Mouse (Mus musculus) kidney, embryonic 14.5 days (tissue): Measurements from ENCODE around the gene Frem1. TPM values are rescaled to one million over a fixed set of nuclear protein-coding genes. Genes with fewer than 3 reads are reported as not detected.

ENCODE experiments used
- ATAC-seq: fragments of 200-750 bp; cut with Nextera tagmentation; 2 replicates; pipeline ENCODE4 v1.8.0; 2017; ENCODE audit warnings: moderate number of reproducible peaks, mild to moderate bottlenecking, moderate TSS enrichment, moderate library complexity; ENCODE audit not compliant: low FRiP score, low TSS enrichment
- H3K27ac ChIP-seq: fragments of 300-500 bp; sonication (generic); 2 replicates; pipeline ENCODE4 v1.5.1; 2014; ENCODE audit warnings: low read depth, mild to moderate bottlenecking, low read length, moderate library complexity, mixed read lengths
- H3K27me3 ChIP-seq: fragments of 300-500 bp; sonication (generic); 2 replicates; pipeline ENCODE4 v1.6.1; 2014; ENCODE audit warnings: mild to moderate bottlenecking, low read length; ENCODE audit not compliant: control insufficient read depth, insufficient read depth
- H3K36me3 ChIP-seq: fragments of 300-500 bp; sonication (generic); 2 replicates; pipeline ENCODE4 v1.6.1; 2014; ENCODE audit warnings: low read length, mixed read lengths; ENCODE audit not compliant: control insufficient read depth, insufficient read depth
- H3K4me1 ChIP-seq: fragments of 300-500 bp; sonication (generic); 2 replicates; pipeline ENCODE4 v1.6.1; 2014; ENCODE audit warnings: low read length, mixed read lengths; ENCODE audit not compliant: control insufficient read depth, insufficient read depth
- H3K4me2 ChIP-seq: fragments of 300-500 bp; sonication (generic); replicated peaks from 2 replicates; pipeline ENCODE4 v1.6.1; 2014; ENCODE audit warnings: low read depth, mild to moderate bottlenecking, low read length
- H3K4me3 ChIP-seq: fragments of 300-500 bp; sonication (generic); 2 replicates; pipeline ENCODE4 v1.5.1; 2014; ENCODE audit warnings: mild to moderate bottlenecking, low read length
- H3K9ac ChIP-seq: fragments of 300-500 bp; sonication (generic); 2 replicates; pipeline ENCODE4 v1.6.1; 2014; ENCODE audit warnings: low read depth, mild to moderate bottlenecking, low read length, moderate library complexity
- H3K9me3 ChIP-seq: fragments of 300-500 bp; sonication (generic); 2 replicates; pipeline ENCODE4 v1.6.1; 2016; ENCODE audit warnings: low read length; ENCODE audit not compliant: control insufficient read depth
- WGBS: fragments of 180-500 bp; shearing (Covaris S2); extraction: QIAGEN DNeasy Blood & Tissue Kit; methylation state at CpG from one replicate; pipeline ENCODE4 v1.1.7; 2014; 5-methylcytosine and 5-hydroxymethylcytosine counted together
- polyA plus RNA-seq: library from polyadenylated mRNA; unstranded; fragments of >200 nt; fragmentation: Nextera tagmentation; extraction: Ambion mirVana; gene quantifications from 2 replicates; pipeline ENCODE4 v1.2.1, GENCODE M21; 2014

Gene Frem1
- polyA plus RNA-seq = 24.3 and 42.3 TPM in 2 replicates

DNA sequence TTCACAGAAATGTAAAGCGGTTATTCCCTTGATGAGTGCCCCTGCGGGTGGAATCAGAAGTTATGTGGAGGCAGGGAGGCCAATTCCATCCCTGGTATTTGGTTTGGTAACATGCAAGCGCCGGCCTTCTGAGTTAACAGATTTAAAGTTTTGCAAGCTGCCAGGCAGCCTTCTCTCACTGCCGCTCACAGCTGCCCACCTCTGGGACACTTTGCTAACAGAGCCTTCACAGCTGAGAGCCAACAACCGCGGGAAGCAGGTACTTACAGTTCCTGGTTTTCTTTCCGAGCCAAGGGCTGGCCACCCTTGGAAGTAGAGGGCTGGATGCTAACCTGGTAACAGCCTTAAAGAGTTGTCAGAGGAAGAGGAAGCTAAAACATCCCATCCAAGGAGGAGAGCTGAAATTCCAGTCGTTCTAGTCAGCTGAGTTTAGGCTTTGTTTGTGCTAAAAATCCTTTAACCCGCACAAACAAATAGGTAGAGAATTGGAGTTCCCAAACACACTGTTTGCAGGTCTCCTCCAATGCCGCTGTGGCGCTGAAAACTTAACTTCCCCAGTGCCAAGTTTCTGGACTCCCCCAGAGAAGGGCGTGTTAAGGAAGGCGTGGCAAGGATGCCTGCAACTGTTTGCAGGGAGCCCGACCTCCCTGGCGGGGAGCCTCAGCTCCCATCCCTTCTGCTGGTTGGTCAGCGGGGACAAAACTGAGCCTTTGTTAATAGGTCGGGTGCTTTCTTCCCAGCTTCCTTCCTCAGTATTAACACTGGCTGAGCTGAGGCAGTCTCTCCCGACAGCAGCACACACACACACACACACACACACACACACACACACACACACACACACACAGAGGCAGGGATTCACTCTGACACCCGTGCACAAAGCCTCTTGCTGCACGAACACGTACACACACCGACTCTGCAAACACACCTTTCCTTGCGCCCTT, at the start of gene Frem1:
Gene Frem1 (minus strand): TSS at position 706 of the 944 bp plus-strand sequence.
- WGBS = 2% methylated on average over 23 of the region's 24 CpGs
- peak; percentile 90 for ATAC-seq
- peak within 1 kb of the TSS; percentile 63 for H3K9ac ChIP-seq
- H3K27ac ChIP-seq = peak within 1 kb of the TSS; percentile 87
- no peaks in the 10 kb centered on the region for H3K27me3 ChIP-seq
- peaks cover 24% of the 10 kb centered on the region for H3K4me1 ChIP-seq
- H3K9me3 ChIP-seq = no peaks in the 10 kb centered on the region
- H3K4me3 ChIP-seq = peak within 1 kb of the TSS; percentile 58
- peak within 1 kb of the TSS; percentile 44 for H3K4me2 ChIP-seq
- no peaks in the 10 kb centered on the region for H3K36me3 ChIP-seq

DNA sequence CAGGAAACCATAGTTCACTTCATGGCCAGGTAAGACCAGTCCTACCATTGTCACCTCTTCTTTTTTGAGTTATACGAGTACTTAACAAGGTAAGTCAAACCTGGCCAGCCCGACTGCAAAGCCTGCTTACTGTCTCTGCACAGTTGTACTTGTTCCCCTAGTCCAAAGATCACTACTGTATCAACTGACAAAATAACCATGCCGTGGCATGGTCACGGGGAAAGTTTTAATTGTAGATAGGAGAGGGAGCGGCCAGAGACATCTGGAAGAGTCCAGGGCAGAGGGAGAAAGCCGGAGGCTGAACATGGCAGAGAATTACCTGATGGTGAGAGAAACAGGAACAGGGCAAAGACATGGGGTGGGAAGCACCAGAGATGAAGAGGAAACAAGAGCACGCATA, 46.9 kb upstream of the Frem1 start:
- no peak for ATAC-seq
- H3K27me3 ChIP-seq = no peaks in the 10 kb centered on the region
- whole genome bisulfite sequencing = 89% methylated on average over 7 of the region's 7 CpGs
- H3K9me3 ChIP-seq = no peaks in the 10 kb centered on the region
- H3K27ac ChIP-seq = no peak overlapping the region
- no peaks in the 10 kb centered on the region for H3K36me3 ChIP-seq
- peaks cover 6% of the 10 kb centered on the region; the same call in 1 of the 2 replicates for H3K4me1 ChIP-seq
- no peak overlapping the region for H3K4me3 ChIP-seq
- no peak overlapping the region for H3K9ac ChIP-seq
- H3K4me2 ChIP-seq = no peak overlapping the region

DNA sequence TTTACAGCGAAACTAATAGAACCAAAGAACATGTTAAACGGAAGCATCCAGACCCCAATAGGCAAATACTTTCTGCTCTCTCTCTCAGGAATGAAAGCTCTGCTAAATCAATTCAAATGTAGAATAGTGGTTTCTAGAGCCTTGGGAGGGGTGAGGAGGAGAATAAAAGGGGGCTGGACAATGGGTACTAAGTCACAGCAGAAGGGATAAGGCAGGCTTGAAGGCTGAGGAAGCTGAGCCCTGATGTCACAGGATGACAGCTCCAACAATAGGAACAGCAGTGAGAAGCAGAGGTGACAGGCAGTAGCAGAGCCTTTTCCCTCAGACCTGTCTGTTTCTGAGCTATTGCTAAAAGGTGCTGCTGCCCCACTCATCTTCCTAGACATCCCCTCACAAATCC, 41.8 kb upstream of the Frem1 start:
- Histone ChIP-seq H3K27me3 (no peaks in the 10 kb centered on the region), H3K9ac (no peak overlapping the region), H3K9me3 (no peaks in the 10 kb centered on the region), H3K36me3 (no peaks in the 10 kb centered on the region), H3K4me3 (no peak overlapping the region), H3K4me2 (no peak overlapping the region), H3K27ac (no peak overlapping the region), H3K4me1 (no peaks in the 10 kb centered on the region)
- no peak for ATAC-seq
- 85% methylated on average over 2 of the region's 2 CpGs for WGBS

DNA sequence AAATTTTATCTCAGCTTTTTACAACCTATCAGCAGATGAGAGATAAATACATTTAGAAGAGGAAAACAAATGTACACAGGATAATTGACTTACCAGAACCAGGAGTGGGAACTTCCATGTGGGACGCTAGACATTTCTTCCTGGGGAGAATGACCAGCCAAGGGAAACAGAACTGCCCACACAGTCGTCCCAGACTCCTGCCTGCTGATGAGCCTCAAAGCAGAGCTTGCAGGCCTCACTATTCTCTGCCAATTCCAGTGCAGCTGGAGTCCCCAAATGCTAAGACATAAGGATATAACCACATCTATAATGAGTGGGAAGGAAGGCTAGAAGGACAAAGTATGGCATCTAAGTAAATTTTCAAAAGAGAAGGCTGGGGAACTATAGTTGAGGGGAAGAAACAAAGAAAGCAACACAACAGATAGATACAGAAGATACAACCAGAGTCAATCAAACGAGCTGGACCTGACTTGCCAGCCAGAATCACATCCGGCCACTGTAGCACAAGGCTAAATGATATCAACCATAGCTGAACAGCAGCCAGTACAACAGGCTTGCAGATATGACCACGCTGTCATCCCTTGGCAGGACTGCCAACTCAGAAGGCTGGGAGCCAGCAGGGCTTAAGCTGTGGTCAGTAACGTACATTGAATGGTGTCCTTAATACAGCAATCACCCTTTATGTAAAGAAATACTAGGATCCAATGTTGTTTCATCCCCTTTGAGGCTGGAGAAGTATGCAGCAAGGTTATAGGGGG, 38.7 kb upstream of the Frem1 start:
- H3K4me3 ChIP-seq = no peak overlapping the region
- H3K4me2 ChIP-seq = no peak overlapping the region
- H3K27ac ChIP-seq = no peak overlapping the region; the same call in 1 of the 2 replicates
- H3K4me1 ChIP-seq = no peaks in the 10 kb centered on the region; the same call in 1 of the 2 replicates
- H3K27me3 ChIP-seq = no peaks in the 10 kb centered on the region
- no peak for ATAC-seq
- H3K36me3 ChIP-seq = no peaks in the 10 kb centered on the region
- 59% methylated on average over 6 of the region's 6 CpGs for WGBS
- H3K9ac ChIP-seq = no peak overlapping the region
- H3K9me3 ChIP-seq = no peaks in the 10 kb centered on the region

DNA sequence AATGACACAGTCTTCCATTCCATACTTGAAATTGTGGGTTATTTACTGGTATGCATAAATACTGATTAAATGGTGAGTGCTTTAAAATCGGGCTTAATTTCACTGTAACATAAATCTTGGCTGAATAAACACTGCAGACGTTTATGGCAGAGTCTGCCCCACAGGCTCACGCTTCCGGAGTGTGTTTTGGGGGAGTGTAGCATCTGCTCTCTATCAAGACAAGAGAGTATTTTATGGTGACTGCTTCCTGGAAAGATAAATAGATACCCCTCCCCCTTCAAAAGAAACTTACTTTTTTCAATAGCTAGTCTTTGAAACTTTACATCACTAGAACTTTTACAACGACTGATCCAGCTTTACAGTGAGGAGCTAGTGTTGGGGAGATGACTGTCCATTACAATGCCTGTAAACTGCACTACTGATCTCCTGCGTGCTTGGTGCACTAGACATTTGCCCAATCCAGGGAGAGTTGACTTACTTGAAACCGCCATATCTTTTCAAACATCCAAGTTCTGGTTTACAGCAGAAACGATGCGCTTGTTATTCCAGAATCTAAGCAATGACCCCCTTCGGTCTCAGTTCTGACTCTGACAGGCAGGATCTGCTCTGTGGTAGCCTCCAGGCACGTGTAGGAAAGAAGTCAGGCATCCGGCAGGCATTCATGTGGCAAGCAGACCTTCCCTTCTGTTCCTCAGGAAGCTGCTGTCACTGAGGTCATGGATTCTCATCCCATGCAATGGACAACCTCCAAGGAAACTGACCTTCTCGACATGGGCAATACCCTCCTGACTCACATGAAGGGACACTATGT, 28.4 kb upstream of the Frem1 start:
- Histone ChIP-seq H3K36me3 (no peaks in the 10 kb centered on the region), H3K27me3 (no peaks in the 10 kb centered on the region), H3K9me3 (no peaks in the 10 kb centered on the region), H3K4me3 (no peak overlapping the region), H3K4me2 (peak overlapping the region; percentile 27), H3K9ac (no peak overlapping the region), H3K27ac (peak overlapping the region; percentile 89), H3K4me1 (peaks cover 20% of the 10 kb centered on the region)
- WGBS = 3% methylated on average over 13 of the region's 13 CpGs
- ATAC-seq = peak; percentile 93

DNA sequence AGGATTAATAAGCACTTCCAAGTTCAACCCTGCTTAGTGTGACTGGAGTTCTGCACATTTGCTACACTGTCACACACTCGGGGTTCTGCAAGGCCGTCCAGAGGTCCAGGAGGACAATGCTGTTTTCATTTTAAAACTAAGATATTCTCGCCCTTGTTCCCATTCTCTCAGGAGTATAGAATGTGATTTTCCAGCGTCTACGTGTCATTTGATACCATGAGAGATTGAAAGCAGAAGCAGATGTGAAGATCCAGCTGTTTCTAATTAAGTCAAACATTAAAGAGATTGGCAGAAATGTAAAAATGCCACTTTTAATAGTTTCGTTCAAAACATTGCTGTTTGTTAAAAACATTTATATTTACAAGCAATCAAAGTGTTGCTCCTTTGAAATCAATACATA, 12.1 kb upstream of the Frem1 start:
- Histone ChIP-seq H3K27me3 (no peaks in the 10 kb centered on the region), H3K4me2 (no peak overlapping the region), H3K9ac (no peak overlapping the region), H3K4me3 (no peak overlapping the region), H3K4me1 (no peaks in the 10 kb centered on the region), H3K9me3 (peaks cover 2% of the 10 kb centered on the region; the same call in 1 of the 2 replicates), H3K36me3 (no peaks in the 10 kb centered on the region), H3K27ac (no peak overlapping the region)
- WGBS = 24% methylated on average over 6 of the region's 6 CpGs
- no peak for ATAC-seq

DNA sequence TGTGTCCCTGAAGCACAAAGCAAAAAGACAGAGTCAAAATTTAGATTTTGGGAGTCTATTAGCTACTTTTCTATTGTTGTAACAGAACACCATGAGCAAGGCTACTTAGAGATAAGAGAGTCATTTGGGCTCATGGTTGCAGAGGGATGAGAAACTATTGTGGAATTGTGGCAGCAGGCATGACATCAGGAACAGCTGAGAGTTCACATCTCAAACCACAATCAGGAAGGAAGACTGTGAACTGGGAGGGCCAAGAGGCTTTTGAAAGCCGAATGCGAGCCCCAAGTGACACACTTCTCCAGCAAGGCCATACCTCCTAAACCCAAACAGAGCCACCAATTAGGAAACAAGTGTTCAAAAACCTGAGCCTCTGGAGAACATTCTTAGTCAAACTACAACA, 9.4 kb upstream of the Frem1 start:
- ATAC-seq = no peak
- WGBS = 83% methylated on average over 2 of the region's 2 CpGs

DNA sequence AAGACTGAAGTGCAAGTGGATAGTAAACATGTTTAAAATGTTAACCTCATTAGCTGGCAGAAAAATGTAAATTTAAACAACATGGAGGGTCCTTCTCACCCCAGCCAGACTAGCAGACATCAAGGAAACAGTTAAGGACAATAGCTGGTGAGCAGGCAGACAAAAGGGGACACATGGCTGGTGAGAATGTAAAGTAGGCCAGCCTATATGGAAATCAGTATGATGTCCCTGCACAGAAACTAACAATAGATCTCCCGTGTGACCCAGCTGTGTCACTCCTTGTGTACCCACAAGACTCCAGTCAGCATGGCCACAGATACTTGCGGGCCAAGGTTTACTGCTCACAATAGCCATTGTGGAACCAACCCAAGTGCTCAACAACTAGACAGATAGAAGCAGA, 6.5 kb upstream of the Frem1 start:
- Histone ChIP-seq H3K4me2 (no peak overlapping the region), H3K4me1 (no peaks in the 10 kb centered on the region), H3K9ac (no peak overlapping the region), H3K27me3 (no peaks in the 10 kb centered on the region), H3K27ac (no peak overlapping the region), H3K9me3 (peaks cover 2% of the 10 kb centered on the region; the same call in 1 of the 2 replicates), H3K36me3 (no peaks in the 10 kb centered on the region), H3K4me3 (no peak overlapping the region)
- WGBS = 92% methylated on average over 2 of the region's 2 CpGs
- no peak for ATAC-seq

More for the DNA sequence above, 9.4 kb upstream of the Frem1 start:
- H3K36me3 ChIP-seq = no peaks in the 10 kb centered on the region
- H3K4me2 ChIP-seq = no peak overlapping the region
- H3K27me3 ChIP-seq = no peaks in the 10 kb centered on the region
- no peak overlapping the region for H3K27ac ChIP-seq
- no peak overlapping the region for H3K4me3 ChIP-seq
- peaks cover 2% of the 10 kb centered on the region; the same call in 1 of the 2 replicates for H3K9me3 ChIP-seq
- no peak overlapping the region for H3K9ac ChIP-seq
- no peaks in the 10 kb centered on the region for H3K4me1 ChIP-seq
